Mouse (Mus musculus) liver, adult 2 months (tissue): ENCODE results near the gene Lrrc4b. TPM values are rescaled to one million over a fixed set of nuclear protein-coding genes. Genes with fewer than 3 reads are reported as not detected.

Experiments used
- DNase-seq: peaks from one replicate; pipeline ENCODE4 v3.0.0-alpha.2; 2011; ENCODE audit warnings: low read depth, low spot score; ENCODE audit errors: extremely low read depth
- H3K27ac ChIP-seq: fragments of 200-500 bp; replicated peaks from 2 replicates; pipeline ENCODE4 v1.5.1; 2012; ENCODE audit warnings: low read depth, mild to moderate bottlenecking, control low read depth, inconsistent platforms, low read length; ENCODE audit not compliant: insufficient read depth
- H3K27me3 ChIP-seq: fragments of 200-500 bp; 2 replicates; pipeline ENCODE4 v1.6.1; 2012; ENCODE audit warnings: mild to moderate bottlenecking, moderate library complexity, low read length, inconsistent platforms; ENCODE audit not compliant: control insufficient read depth, insufficient read depth
- H3K36me3 ChIP-seq: fragments of 200-500 bp; 2 replicates; pipeline ENCODE4 v1.6.1; 2012; ENCODE audit warnings: low read length, inconsistent platforms; ENCODE audit not compliant: control insufficient read depth, insufficient read depth
- H3K4me1 ChIP-seq: fragments of 200-500 bp; 2 replicates; pipeline ENCODE4 v1.6.1; 2011; ENCODE audit warnings: low read length; ENCODE audit not compliant: control insufficient read depth, insufficient read depth
- H3K4me3 ChIP-seq: fragments of 200-500 bp; 2 replicates; pipeline ENCODE4 v1.5.1; 2011; ENCODE audit warnings: low read depth, mild to moderate bottlenecking, control low read depth, low read length, moderate library complexity; ENCODE audit not compliant: insufficient read depth
- H3K79me2 ChIP-seq: fragments of 200-500 bp; 2 replicates; pipeline ENCODE4 v1.6.1; 2012; ENCODE audit warnings: inconsistent platforms, mild to moderate bottlenecking, low read length, moderate library complexity; ENCODE audit not compliant: control insufficient read depth, insufficient read depth
- H3K9ac ChIP-seq: fragments of 200-500 bp; 2 replicates; pipeline ENCODE4 v1.6.1; 2012; ENCODE audit warnings: low read depth, mild to moderate bottlenecking, control low read depth, inconsistent platforms, low read length
- CTCF ChIP-seq: fragments of 200-500 bp; IDR thresholded peaks from 2 replicates; pipeline ENCODE4 v1.5.1; 2011; ENCODE audit warnings: low read depth, low read length, control low read depth
- POLR2A ChIP-seq: fragments of 200-500 bp; IDR thresholded peaks from 2 replicates; pipeline ENCODE4 v1.6.1; 2011; ENCODE audit warnings: low read length, control low read depth; ENCODE audit not compliant: insufficient read depth; ENCODE audit errors: extremely low read depth
- WGBS: fragments of 180-500 bp; shearing (Covaris S2); methylation state at CpG from one replicate; pipeline ENCODE4 v1.1.7; 2018; 5-methylcytosine and 5-hydroxymethylcytosine counted together
- polyA plus RNA-seq: library from polyadenylated mRNA; depleted of rRNA; stranded (reverse); fragments of >200 nt; gene quantifications from 2 replicates; pipeline ENCODE4 v1.2.3, GENCODE M21; 2012; rRNA removed
- total RNA-seq: library from RNA; depleted of rRNA; stranded (reverse); fragments of >200 nt; gene quantifications from 2 replicates; pipeline ENCODE4 v1.2.3, GENCODE M21; 2014; rRNA removed

Lrrc4b gene
- total and polyA plus RNA-seq, 2 experiments, result not detected

GRCm38 (mm10) chr7:44501563-44502115, 72.8 kb downstream of the Lrrc4b start:
- Histone ChIP-seq H3K9ac (no peak overlapping the region), H3K79me2 (no peaks in the 10 kb centered on the region), H3K36me3 (no peaks in the 10 kb centered on the region), H3K4me1 (peaks cover 16% of the 10 kb centered on the region), H3K27me3 (no peaks in the 10 kb centered on the region), H3K27ac (no peak overlapping the region), H3K4me3 (no peak overlapping the region)
- TF ChIP-seq POLR2A, result no peak
- TF ChIP-seq CTCF, result peak; percentile 80
- peak; percentile 34 for DNase-seq
- 36% methylated on average over 5 of the region's 5 CpGs for WGBS

DNA sequence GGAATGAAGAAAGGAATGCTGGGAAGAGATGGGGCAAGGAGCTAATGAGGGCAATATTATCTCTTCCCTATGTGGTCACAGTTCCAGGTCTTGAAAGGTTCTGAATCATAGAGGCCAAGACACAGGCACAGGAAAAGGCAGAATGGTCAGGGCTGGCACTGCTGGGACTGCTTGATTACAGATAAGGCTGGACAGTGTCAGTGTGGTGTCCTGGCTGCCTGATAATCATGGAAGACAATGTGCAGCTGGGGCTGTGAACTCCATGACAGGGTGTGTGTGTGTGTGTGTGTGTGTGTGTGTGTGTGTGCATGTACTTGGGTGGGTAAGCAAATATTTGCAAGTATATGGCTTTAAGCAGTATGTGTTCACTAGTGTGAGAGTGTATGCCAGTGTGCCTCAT, 78.7 kb downstream of the Lrrc4b start:
- H3K27me3 ChIP-seq, result peaks cover 4% of the 10 kb centered on the region; the same call in 1 of the 2 replicates
- H3K36me3 ChIP-seq, result no peaks in the 10 kb centered on the region
- no peak overlapping the region for H3K4me3 ChIP-seq
- TF ChIP-seq POLR2A, result no peak
- TF ChIP-seq CTCF, result no peak
- no peaks in the 10 kb centered on the region for H3K79me2 ChIP-seq
- H3K9ac ChIP-seq, result no peak overlapping the region
- no peaks in the 10 kb centered on the region for H3K4me1 ChIP-seq
- H3K27ac ChIP-seq, result no peak overlapping the region
- no peak for DNase-seq

Other genes starting within 250 kb of the Lrrc4b start
- not detected in 2 replicates for gene Klk1b24, start 240.8 kb upstream of the Lrrc4b start, total RNA-seq
- not detected in 2 replicates for gene Klk1b24, start 240.8 kb upstream of the Lrrc4b start, polyA plus RNA-seq
- not detected in 2 replicates for gene Klk1b3, start 230.8 kb upstream of the Lrrc4b start, total RNA-seq
- not detected in 2 replicates for gene Klk1b3, start 230.8 kb upstream of the Lrrc4b start, polyA plus RNA-seq
- 2.0 and 2.6 TPM in 2 replicates for gene Klk1b4, start 221.6 kb upstream of the Lrrc4b start, total RNA-seq
- 4.5 and 7.4 TPM in 2 replicates for gene Klk1b4, start 221.6 kb upstream of the Lrrc4b start, polyA plus RNA-seq
- 0.28 TPM in 1 of 2 replicates, not detected in the other for gene Klk1b5, start 213.1 kb upstream of the Lrrc4b start, total RNA-seq
- not detected in 2 replicates for gene Klk1b5, start 213.1 kb upstream of the Lrrc4b start, polyA plus RNA-seq
- 2.2 and 11.1 TPM in 2 replicates for gene Klk1, start 203.7 kb upstream of the Lrrc4b start, total RNA-seq
- 0.57 and 1.9 TPM in 2 replicates for gene Klk1, start 203.7 kb upstream of the Lrrc4b start, polyA plus RNA-seq
- gene Gm36864, start 192.8 kb upstream of the Lrrc4b start, total RNA-seq, result not detected in 2 replicates
- not detected in 2 replicates for gene Gm36864, start 192.8 kb upstream of the Lrrc4b start, polyA plus RNA-seq
- gene 1700028J19Rik, start 182.3 kb upstream of the Lrrc4b start, total RNA-seq, result 0.18 and 0.20 TPM in 2 replicates
- gene 1700028J19Rik, start 182.3 kb upstream of the Lrrc4b start, polyA plus RNA-seq, result 0.77 and 1.4 TPM in 2 replicates
- gene 2410002F23Rik, start 182.3 kb upstream of the Lrrc4b start, total RNA-seq, result 6.1 and 7.2 TPM in 2 replicates
- gene 2410002F23Rik, start 182.3 kb upstream of the Lrrc4b start, polyA plus RNA-seq, result 14.3 and 30.1 TPM in 2 replicates
- gene Acp4, start 171.6 kb upstream of the Lrrc4b start, total RNA-seq, result not detected in 2 replicates
- gene Acp4, start 171.6 kb upstream of the Lrrc4b start, polyA plus RNA-seq, result not detected in 2 replicates
- not detected in 2 replicates for gene Gm15517, start 167.6 kb upstream of the Lrrc4b start, total RNA-seq
- gene Gm15517, start 167.6 kb upstream of the Lrrc4b start, polyA plus RNA-seq, result not detected in 2 replicates
- 1.3 and 1.9 TPM in 2 replicates for gene Clec11a, start 122.1 kb upstream of the Lrrc4b start, total RNA-seq
- 2.0 and 2.4 TPM in 2 replicates for gene Clec11a, start 122.1 kb upstream of the Lrrc4b start, polyA plus RNA-seq
- gene Shank1, start 118.8 kb upstream of the Lrrc4b start, total RNA-seq, result under 0.01 TPM in 1 of 2 replicates, not detected in the other
- gene Shank1, start 118.8 kb upstream of the Lrrc4b start, polyA plus RNA-seq, result 0.04 and 0.06 TPM in 2 replicates
- 1.4 and 2.6 TPM in 2 replicates for gene Syt3, start 44.9 kb upstream of the Lrrc4b start, total RNA-seq
- gene Syt3, start 44.9 kb upstream of the Lrrc4b start, polyA plus RNA-seq, result 4.9 and 7.1 TPM in 2 replicates
- not detected in 2 replicates for gene 1700008O03Rik, start 43.2 kb upstream of the Lrrc4b start, total RNA-seq
- gene 1700008O03Rik, start 43.2 kb upstream of the Lrrc4b start, polyA plus RNA-seq, result 0.22 and 0.27 TPM in 2 replicates
- 146 and 158 TPM in 2 replicates for gene Aspdh, start 36.4 kb downstream of the Lrrc4b start, total RNA-seq
- 537 and 608 TPM in 2 replicates for gene Aspdh, start 36.4 kb downstream of the Lrrc4b start, polyA plus RNA-seq
- 25.5 and 27.1 TPM in 2 replicates for gene Josd2, start 39.0 kb downstream of the Lrrc4b start, total RNA-seq
- gene Josd2, start 39.0 kb downstream of the Lrrc4b start, polyA plus RNA-seq, result 99.7 and 206 TPM in 2 replicates
- gene Emc10, start 67.5 kb downstream of the Lrrc4b start, total RNA-seq, result 29.7 and 40.5 TPM in 2 replicates
- 227 and 287 TPM in 2 replicates for gene Emc10, start 67.5 kb downstream of the Lrrc4b start, polyA plus RNA-seq
- 1.7 and 1.8 TPM in 2 replicates for gene Fam71e1, start 67.6 kb downstream of the Lrrc4b start, total RNA-seq
- gene Fam71e1, start 67.6 kb downstream of the Lrrc4b start, polyA plus RNA-seq, result 4.1 and 4.7 TPM in 2 replicates
- 0.55 TPM in 1 of 2 replicates, not detected in the other for gene Mybpc2, start 95.6 kb downstream of the Lrrc4b start, total RNA-seq
- not detected in 2 replicates for gene Mybpc2, start 95.6 kb downstream of the Lrrc4b start, polyA plus RNA-seq
- gene Spib, start 103.1 kb downstream of the Lrrc4b start, total RNA-seq, result 0.18 and 0.81 TPM in 2 replicates
- gene Spib, start 103.1 kb downstream of the Lrrc4b start, polyA plus RNA-seq, result 0.56 and 1.9 TPM in 2 replicates
- gene Pold1, start 119.8 kb downstream of the Lrrc4b start, total RNA-seq, result 2.4 and 4.0 TPM in 2 replicates
- gene Pold1, start 119.8 kb downstream of the Lrrc4b start, polyA plus RNA-seq, result 5.2 and 6.5 TPM in 2 replicates
- gene Nr1h2, start 124.9 kb downstream of the Lrrc4b start, total RNA-seq, result 21.6 and 30.8 TPM in 2 replicates
- gene Nr1h2, start 124.9 kb downstream of the Lrrc4b start, polyA plus RNA-seq, result 74.9 and 80.3 TPM in 2 replicates
- gene Napsa, start 143.4 kb downstream of the Lrrc4b start, total RNA-seq, result 0.65 and 1.6 TPM in 2 replicates
- gene Napsa, start 143.4 kb downstream of the Lrrc4b start, polyA plus RNA-seq, result 1.1 and 1.7 TPM in 2 replicates
- 0.37 and 1.2 TPM in 2 replicates for gene Kcnc3, start 161.6 kb downstream of the Lrrc4b start, total RNA-seq
- gene Kcnc3, start 161.6 kb downstream of the Lrrc4b start, polyA plus RNA-seq, result 4.6 and 5.3 TPM in 2 replicates
- gene Myh14, start 241.8 kb downstream of the Lrrc4b start, total RNA-seq, result 7.0 and 8.0 TPM in 2 replicates
- 5.6 and 6.0 TPM in 2 replicates for gene Myh14, start 241.8 kb downstream of the Lrrc4b start, polyA plus RNA-seq